Mouse (Mus musculus) heart, postnatal 25 days (tissue): Measurements from ENCODE around the gene Rbms3. TPM values are rescaled to one million over a fixed set of nuclear protein-coding genes. Genes with fewer than 3 reads are reported as not detected.
A peak's percentile ranks its signal among the peaks of the same experiment; 100 is the strongest.

Experiments used
- DNase-seq: peaks from one replicate; pipeline ENCODE4 v3.0.0; 2022; ENCODE audit warnings: low spot score
- intact Hi-C: fragments of 180-260 bp; cut with DNase I; formaldehyde crosslinking; loops from one replicate; pipeline ENCODE4 v1.15.1; 2025
- total RNA-seq, 2 experiments: library from RNA; stranded (reverse); gene quantifications; 2 replicates each; pipeline ENCODE4 v1.2.3; 2021

Rbms3 gene
- total RNA-seq, 2 experiments from 2014 or later = 12.5 to 12.7 TPM

DNA sequence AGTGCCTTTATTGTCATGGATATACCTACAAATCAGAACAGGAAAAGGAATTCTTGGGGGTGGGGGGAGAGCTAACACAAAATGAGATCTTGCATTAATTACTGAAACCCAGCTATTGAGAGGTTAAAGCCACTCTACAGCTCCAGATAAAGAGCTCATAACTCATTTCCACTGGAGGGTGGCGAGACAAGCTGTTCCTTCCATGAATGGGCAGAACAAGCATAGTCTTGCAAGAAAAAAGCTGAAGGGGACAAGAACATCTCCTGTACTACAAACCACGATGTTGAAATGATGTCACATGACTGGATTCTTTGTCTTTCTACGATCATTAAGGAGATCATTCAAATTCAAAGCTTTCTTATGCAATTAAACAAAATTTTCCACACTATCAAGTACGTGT lies 417.7 kb downstream of the Rbms3 start:
- intact Hi-C loops = no loop called here

GRCm38 (mm10) chr9:117210344-117210743 lies 419.4 kb downstream of the Rbms3 start:
- DNase-seq = no peak
- intact Hi-C loops = no loop called here

More for the DNA sequence above, 417.7 kb downstream of the Rbms3 start:
- no peak for DNase-seq

GRCm38 (mm10) chr9:117205395-117205794 lies 424.3 kb downstream of the Rbms3 start:
- intact Hi-C loops = no loop called here
- DNase-seq = no peak

DNA sequence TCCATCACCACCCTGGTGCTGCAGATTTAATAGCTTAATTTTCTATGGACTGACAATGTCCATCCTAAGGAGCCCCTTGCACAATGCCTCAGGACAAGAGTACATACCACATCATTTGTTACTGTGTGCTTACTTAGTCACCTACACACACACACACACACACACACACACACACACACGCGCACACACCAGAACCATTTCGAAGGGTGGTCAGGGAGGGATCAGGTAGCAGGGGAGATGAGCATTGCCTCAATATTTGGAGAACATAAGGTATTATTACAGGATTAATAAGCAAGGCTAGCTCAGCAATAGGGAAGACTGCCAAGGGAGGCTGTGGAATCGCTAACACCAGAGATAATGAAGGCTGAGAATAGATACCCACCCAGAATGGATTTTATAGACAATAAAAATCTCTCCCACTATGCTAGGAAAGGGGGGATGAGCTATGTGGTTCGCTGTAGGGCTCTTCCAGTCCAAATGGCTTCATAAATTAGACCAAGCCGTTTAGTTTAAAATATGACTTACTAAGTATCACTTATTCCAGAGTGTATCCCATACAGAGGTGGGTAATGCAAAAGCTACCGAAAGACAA lies 429.6 kb downstream of the Rbms3 start:
- intact Hi-C loops = no loop called here
- DNase-seq = no peak

- intact Hi-C loops = no loop called here
- DNase-seq = no peak
Observed at GRCm38 (mm10) chr9:117197531-117197930, 432.2 kb downstream of the Rbms3 start.

- DNase-seq = peak; percentile 47
- intact Hi-C loops = loop anchor here (5.0 kb wide), 1 partner anchor 59 kb away; no protein-coding TSS in a partner anchor
Observed at GRCm38 (mm10) chr9:117192565-117193540, 436.9 kb downstream of the Rbms3 start.

- no peak for DNase-seq
- intact Hi-C loops = loop anchor here (5.0 kb wide), 1 partner anchor 60 kb away; no protein-coding TSS in a partner anchor
Observed at GRCm38 (mm10) chr9:117192093-117192492, 437.6 kb downstream of the Rbms3 start.

GRCm38 (mm10) chr9:117188406-117188805 lies 441.3 kb downstream of the Rbms3 start:
- intact Hi-C loops = no loop called here
- no peak for DNase-seq

GRCm38 (mm10) chr9:117187116-117188034 lies 442.3 kb downstream of the Rbms3 start:
- intact Hi-C loops = no loop called here
- no peak for DNase-seq

DNA sequence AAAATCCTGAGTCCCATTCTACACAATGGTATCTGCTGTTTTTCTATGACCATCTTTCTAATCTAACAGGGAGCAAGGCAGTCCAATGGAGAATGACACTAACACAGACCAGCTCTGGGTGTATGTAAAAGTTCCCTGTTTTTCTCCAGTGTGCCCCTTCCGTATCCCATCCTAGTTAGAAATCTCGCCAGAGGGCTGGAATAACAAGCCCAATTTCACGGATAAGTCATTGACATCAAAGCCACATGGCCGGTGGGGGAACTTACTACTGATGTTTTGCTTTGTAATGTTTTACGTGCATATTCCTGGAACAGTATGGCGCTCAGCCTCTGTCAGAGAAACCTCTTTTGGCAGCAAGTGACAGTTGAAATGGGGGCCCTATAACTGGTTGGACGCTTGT lies 449.1 kb downstream of the Rbms3 start:
- intact Hi-C loops = no loop called here

GRCm38 (mm10) chr9:117178366-117178765 lies 451.3 kb downstream of the Rbms3 start:
- intact Hi-C loops = no loop called here
- no peak for DNase-seq

More for the DNA sequence above, 449.1 kb downstream of the Rbms3 start:
- no peak for DNase-seq

- intact Hi-C loops = no loop called here
- no peak for DNase-seq
Observed at GRCm38 (mm10) chr9:117172526-117172925, 457.2 kb downstream of the Rbms3 start.

- intact Hi-C loops = no loop called here
- DNase-seq = no peak
Observed at GRCm38 (mm10) chr9:117169196-117169595, 460.5 kb downstream of the Rbms3 start.

- intact Hi-C loops = no loop called here
- peak; percentile 19 for DNase-seq
Observed at GRCm38 (mm10) chr9:117163143-117163542, 466.6 kb downstream of the Rbms3 start.

DNA sequence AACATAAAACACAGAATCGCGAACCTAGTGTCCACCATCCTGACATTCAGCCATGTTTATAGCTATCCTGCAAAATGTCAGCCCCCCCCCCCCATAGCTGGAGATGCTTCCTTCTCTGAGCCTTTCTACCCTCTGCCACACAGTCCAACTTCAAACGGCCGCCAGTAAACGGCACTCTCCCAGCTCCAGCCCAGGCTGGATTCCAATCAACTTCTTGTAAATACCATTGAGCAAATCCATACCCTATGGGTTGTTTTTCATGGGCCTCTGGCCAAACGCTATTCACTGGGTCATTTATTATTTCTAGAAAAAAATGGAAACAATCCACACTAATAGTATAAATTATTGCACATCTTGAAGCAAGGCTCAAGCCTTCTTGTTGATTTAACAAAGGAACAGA lies 468.6 kb downstream of the Rbms3 start:
- DNase-seq = no peak
- intact Hi-C loops = no loop called here

GRCm38 (mm10) chr9:117156330-117156905 lies 473.3 kb downstream of the Rbms3 start:
- intact Hi-C loops = no loop called here
- DNase-seq = no peak

- no peak for DNase-seq
- intact Hi-C loops = no loop called here
Observed at GRCm38 (mm10) chr9:117154590-117154989, 475.1 kb downstream of the Rbms3 start.

GRCm38 (mm10) chr9:117153686-117154274 lies 475.9 kb downstream of the Rbms3 start:
- intact Hi-C loops = no loop called here
- no peak for DNase-seq

DNA sequence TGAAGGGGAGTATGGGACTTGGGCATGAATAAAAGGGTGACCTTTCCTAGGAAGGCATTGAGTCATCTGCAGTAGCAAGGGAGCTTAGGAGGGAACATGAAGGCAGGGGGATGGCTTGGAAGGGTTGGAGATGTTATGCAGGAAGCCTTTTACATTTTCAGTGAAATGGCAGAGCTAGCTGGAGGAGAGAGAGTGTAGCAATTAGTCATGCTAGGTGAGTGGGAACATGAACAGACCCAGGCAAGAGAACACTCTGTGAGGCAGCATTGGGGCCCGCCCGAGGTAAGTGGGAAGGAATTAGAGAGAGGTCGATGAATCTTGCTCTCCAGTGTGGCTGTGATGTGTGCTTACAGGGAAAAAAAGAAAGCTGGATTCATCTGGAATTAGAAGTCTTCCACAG lies 477.8 kb downstream of the Rbms3 start:
- intact Hi-C loops = no loop called here

More for the DNA sequence above, 477.8 kb downstream of the Rbms3 start:
- no peak for DNase-seq
